Mouse (Mus musculus) thymus, postnatal 36 days (tissue): ENCODE results near the gene Dgcr2.

Experiments
- DNase-seq, 2 experiments: peaks; one replicate each; pipeline ENCODE4 v3.0.0; 2022; ENCODE audit warnings: mixed read lengths in 2 of 2

Gene Dgcr2

GRCm38 (mm10) chr16:17896091-17896490, 2.3 kb downstream of the Dgcr2 start:
- DNase-seq: no peak

GRCm38 (mm10) chr16:17893923-17894322, 4.4 kb downstream of the Dgcr2 start, which contains the start of gene Tssk1:
TSS of gene Tssk1 (plus strand) at chr16:17894223.
- DNase-seq: no peak

DNA sequence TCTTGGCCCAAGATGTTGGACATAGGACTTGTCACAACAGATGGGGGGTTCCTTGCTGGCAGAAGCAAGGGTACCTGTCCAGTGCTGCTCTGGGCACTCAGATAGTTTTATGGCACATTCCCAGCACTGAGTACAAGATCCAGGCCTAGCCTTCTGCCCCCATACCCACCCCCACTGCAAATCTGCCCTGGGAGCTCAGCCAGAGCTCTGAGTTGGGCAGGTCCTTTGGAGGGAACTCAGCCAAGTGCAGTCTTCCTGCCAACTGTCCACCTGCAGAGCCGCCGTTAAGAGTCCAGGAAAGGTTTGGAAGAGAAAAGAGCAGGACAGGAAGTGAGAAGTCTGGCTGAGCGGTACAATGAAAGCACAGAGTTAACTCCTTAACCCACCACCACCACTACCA, 5.8 kb downstream of the Dgcr2 start:
- DNase-seq: no peak

DNA sequence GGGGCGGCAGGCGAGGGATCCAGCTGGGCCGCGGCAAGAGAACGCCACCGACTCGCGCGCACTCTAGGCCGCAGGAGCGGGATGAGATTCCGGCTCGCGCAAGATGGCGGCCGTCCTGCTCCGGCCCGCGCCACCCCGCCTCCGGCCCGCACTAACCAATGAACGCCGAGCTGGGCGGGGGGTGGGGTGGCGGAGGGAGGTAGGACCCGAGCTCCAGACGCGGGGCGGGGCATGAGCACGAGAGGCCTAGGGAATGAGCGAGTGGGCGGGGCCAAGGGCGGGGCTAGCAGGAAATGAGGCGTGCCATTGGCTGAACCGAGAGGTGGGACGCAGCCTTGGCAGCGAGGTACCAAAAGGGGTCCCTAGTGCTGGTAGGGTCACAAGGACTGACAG, 6.8 kb downstream of the Dgcr2 start, which contains the start of gene Gm20518:
Gene Gm20518, minus strand, starts transcription at position 105 of the 393 bp plus-strand sequence.
- peak; percentile 99 to 100 for DNase-seq

GRCm38 (mm10) chr16:17890917-17891566, 7.3 kb downstream of the Dgcr2 start:
- DNase-seq: no peak

GRCm38 (mm10) chr16:17890342-17890727, 8.0 kb downstream of the Dgcr2 start:
- DNase-seq: no peak

DNA sequence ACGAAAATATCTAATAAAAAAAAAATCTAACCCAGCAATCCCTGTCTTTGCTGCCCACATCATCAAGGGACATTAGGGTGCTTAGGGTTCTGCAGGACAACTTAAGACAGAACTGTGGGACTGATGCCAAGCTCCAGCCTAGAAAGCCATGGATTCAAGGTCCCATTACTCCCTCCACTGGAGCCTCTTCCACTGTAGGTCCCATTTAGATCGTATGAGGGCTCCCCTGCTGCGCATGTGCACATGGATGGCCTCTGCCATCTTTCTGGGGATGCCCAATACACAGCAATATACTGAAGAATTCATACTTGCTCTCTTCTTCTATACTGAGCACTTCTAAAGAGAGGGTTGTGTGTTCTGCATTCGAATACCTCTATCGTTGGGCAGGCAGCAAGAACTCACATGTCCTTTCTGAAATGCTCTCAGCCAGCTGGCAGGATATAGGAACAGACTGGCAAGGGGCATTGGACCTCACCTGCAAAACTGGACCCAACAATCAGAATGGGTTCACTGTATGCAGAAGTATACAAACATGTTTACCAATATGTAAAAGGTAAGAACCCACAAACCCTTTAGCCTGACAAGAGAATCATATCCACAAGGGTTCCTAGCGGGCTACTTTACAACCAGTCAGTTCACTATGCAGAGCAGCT, 8.5 kb downstream of the Dgcr2 start:
- no peak for DNase-seq

DNA sequence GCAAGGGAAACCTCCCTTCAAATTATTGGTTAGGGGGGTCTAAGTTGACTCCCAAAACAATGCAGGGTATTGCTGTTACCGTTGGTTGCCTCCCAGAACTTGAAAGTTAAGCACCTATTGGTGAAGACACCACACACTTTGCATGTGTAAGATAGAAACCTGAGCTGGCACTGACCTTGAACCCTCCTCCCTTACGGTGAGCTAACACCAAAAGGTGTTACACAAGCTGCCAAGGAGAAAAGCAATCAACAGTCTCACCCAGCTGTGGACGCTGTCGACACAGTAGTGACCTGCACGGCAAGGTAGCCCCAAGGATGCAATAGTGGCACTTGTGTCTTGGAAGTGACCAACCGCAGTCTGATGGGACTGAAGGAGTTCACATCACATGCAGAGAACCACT, 14.2 kb downstream of the Dgcr2 start:
- DNase-seq: no peak

- DNase-seq: no peak
Observed at GRCm38 (mm10) chr16:17882196-17882595, 16.2 kb downstream of the Dgcr2 start.

DNA sequence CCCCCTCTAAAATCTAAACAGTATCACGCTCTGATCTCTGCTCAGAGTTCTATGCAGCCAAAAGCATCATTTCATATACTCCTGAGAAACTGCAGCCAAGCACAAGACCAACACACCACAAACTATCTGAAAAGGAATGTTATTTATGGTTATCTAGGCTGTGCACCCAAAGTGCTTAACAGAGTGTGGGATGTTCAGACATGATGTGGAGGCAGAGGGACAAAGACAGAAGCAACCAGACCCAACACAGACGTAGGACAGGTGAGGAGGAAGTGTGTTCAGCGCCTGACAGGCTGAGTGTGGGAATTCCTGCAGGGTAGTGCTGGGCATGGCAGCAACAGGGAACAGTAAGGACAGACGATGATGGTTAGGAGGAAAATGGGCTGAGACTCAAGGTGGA, 18.8 kb downstream of the Dgcr2 start:
- DNase-seq: no peak

DNA sequence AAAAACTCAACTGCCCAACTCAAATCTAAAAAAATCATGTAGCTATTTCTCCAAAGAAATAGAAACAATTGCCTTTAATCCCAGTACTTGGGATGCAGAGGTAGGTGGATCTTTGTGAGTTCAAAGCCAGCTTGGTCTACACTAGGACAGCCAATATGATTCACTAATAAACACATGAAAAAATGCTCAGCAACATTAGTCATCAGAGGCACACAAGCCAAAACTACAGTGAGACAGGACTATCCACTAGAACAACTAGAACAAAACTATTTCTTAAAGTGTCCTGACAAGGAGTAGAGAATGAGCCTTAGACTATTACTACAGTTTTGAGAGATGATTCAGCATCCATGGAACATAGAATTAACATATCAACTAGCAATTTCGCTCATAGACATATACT, 22.3 kb downstream of the Dgcr2 start:
- DNase-seq: no peak

- no peak for DNase-seq
Observed at GRCm38 (mm10) chr16:17875174-17875573, 23.2 kb downstream of the Dgcr2 start.

- no peak for DNase-seq
Observed at GRCm38 (mm10) chr16:17872995-17873394, 25.4 kb downstream of the Dgcr2 start.

DNA sequence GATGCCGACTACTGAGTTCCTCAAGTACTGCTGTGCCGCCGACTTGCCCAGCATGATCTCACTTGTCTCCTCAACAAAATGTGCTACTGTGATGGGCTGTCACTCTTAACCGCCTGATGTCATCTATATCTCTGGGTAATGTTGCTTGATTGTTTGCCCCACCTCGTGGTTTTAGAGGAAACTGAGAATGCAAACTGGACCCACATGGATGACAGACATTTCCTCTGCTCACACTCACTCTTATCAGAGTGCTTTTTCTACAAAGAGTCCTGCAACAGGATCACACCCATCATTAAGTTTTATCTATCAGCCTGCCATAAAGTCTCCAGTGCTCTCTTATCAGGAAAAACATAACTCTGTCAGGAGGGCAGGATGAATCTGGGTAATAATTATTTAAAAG, 27.1 kb downstream of the Dgcr2 start:
- DNase-seq: no peak

GRCm38 (mm10) chr16:17865770-17866169, 32.6 kb downstream of the Dgcr2 start:
- DNase-seq: no peak

GRCm38 (mm10) chr16:17865293-17865692, 33.1 kb downstream of the Dgcr2 start:
- no peak for DNase-seq

- no peak for DNase-seq
Observed at GRCm38 (mm10) chr16:17858592-17858991, 39.8 kb downstream of the Dgcr2 start.

- DNase-seq: no peak
Observed at GRCm38 (mm10) chr16:17857157-17857556, 41.2 kb downstream of the Dgcr2 start.

GRCm38 (mm10) chr16:17853263-17853662, 45.1 kb downstream of the Dgcr2 start:
- DNase-seq: no peak

- DNase-seq: no peak
Observed at GRCm38 (mm10) chr16:17851860-17852259, 46.5 kb downstream of the Dgcr2 start.

- no peak for DNase-seq
Observed at GRCm38 (mm10) chr16:17851331-17851730, 47.0 kb downstream of the Dgcr2 start.

DNA sequence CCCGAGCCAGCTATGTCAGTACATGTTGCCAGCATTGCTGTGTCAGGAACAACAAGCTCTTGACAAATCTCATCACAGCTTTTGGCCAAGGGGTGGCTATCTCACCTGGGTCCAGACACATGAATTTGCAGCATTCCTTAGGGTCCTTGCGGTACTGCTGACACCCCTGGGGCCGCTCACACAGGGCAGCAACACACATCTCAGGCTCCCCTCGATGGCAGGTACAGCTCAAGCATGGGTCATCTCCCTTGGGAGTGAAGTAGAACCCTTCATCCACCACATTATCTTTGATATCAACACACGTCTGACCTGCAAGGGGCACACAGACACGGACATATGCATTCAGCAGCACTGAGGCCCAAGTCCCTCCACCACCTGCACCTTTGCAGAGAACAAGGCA, 48.9 kb downstream of the Dgcr2 start:
- DNase-seq: no peak

DNA sequence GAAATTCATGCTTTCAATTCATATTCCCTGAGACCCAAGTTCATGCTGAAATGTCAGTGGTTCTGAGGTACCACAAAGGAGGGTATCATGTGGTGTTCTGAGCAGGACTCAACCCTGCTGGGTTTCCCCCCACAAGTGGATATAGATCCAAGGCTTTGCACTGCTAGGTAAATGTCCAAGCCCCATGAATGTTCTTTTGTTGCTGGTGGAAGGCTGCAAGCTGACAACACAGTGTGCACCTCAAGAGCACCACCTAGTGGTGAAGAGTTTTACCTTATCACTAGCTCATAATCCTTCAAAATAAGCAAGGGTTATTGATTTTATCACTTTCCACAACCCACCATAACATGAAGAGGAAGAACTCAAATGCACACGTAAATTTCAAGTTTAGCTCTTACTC, 49.4 kb downstream of the Dgcr2 start:
- DNase-seq: no peak

DNA sequence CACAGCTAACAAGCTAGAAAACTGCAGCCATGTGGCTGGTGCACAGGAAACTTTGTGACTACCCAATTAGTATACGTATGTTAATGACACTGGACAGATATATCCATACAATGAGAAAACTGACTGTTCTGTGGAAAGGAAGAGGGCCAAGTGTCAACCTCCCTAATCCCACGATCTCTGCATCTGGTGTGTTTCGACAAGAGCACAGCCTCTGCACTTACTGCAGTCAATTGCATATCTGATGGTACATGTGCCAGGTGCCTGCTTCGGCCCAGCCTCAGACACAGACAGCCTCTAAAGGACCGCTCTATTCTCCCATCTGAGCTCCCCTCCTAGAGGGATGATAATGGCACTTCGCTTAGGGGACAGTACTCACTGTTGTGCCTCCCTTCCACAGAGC, 49.9 kb downstream of the Dgcr2 start:
- no peak for DNase-seq
